Mouse (Mus musculus) heart, embryonic 10.5 days (tissue): ENCODE measurements around the gene Capn12. TPM values are rescaled to one million over a fixed set of nuclear protein-coding genes. Genes with fewer than 3 reads are reported as not detected.
"Not testable (repeated sequence)": the region's sequence is repeated elsewhere in the genome, so short reads cannot be mapped to it uniquely, and the experiment has no call there.

Experiments
- DNase-seq: peaks from one replicate; pipeline ENCODE4 v3.0.0-alpha.2; 2017; ENCODE audit warnings: low spot score
- H3K27ac ChIP-seq: fragments of 300-500 bp; sonication (generic); 2 replicates; pipeline ENCODE4 v1.5.1; 2016; ENCODE audit warnings: mild to moderate bottlenecking
- H3K27me3 ChIP-seq: fragments of 300-500 bp; sonication (generic); 2 replicates; pipeline ENCODE4 v1.6.1; 2016; ENCODE audit warnings: mild to moderate bottlenecking; ENCODE audit not compliant: poor library complexity, insufficient read depth, severe bottlenecking
- H3K36me3 ChIP-seq: fragments of 300-500 bp; sonication (generic); 2 replicates; pipeline ENCODE4 v1.6.1; 2016; ENCODE audit warnings: mild to moderate bottlenecking, moderate library complexity
- H3K4me1 ChIP-seq: fragments of 300-500 bp; sonication (generic); 2 replicates; pipeline ENCODE4 v1.6.1; 2016; ENCODE audit warnings: mild to moderate bottlenecking
- H3K4me3 ChIP-seq: fragments of 300-500 bp; sonication (generic); 2 replicates; pipeline ENCODE4 v1.5.1; 2016; ENCODE audit warnings: mild to moderate bottlenecking, moderate library complexity
- H3K9me3 ChIP-seq: fragments of 300-500 bp; sonication (generic); 2 replicates; pipeline ENCODE4 v1.6.1; 2016; ENCODE audit warnings: mild to moderate bottlenecking, moderate library complexity
- WGBS: fragments of 180-500 bp; shearing (Covaris S2); methylation state at CpG from one replicate; pipeline ENCODE4 v1.1.7; 2016; 5-methylcytosine and 5-hydroxymethylcytosine counted together
- polyA plus RNA-seq: library from polyadenylated mRNA; unstranded; fragments of >200 nt; fragmentation: Nextera tagmentation; extraction: Ambion mirVana; gene quantifications from 2 replicates; pipeline ENCODE4 v1.2.1, GENCODE M21; 2016

Capn12 gene
- polyA plus RNA-seq, 1 experiment from 2014 or later, result 0.20 TPM

- not testable (repeated sequence) for H3K9me3 ChIP-seq, H3K4me3 ChIP-seq, H3K36me3 ChIP-seq, H3K4me1 ChIP-seq, H3K27ac ChIP-seq, DNase-seq
- WGBS, result 91% methylated on average over 3 of the region's 4 CpGs
- H3K27me3 ChIP-seq, result peaks cover 47% of the 10 kb centered on the region
These were observed 2.5 kb downstream of the Capn12 start for GRCm38 (mm10) chr7:28883704-28884103.

- WGBS, result 13% methylated on average over 14 of the region's 14 CpGs
- Histone ChIP-seq H3K4me3 (0 out of 2 replicates have a peak overlapping the region, but pooled peaks have one; percentile 2), H3K36me3 (peaks cover 20% of the 10 kb centered on the region), H3K27ac (no peak overlapping the region), H3K4me1 (peaks cover 19% of the 10 kb centered on the region), H3K27me3 (peaks cover 61% of the 10 kb centered on the region), H3K9me3 (no peaks in the 10 kb centered on the region)
- DNase-seq, result no peak
These were observed 5.3 kb downstream of the Capn12 start for GRCm38 (mm10) chr7:28886486-28886885.

DNA sequence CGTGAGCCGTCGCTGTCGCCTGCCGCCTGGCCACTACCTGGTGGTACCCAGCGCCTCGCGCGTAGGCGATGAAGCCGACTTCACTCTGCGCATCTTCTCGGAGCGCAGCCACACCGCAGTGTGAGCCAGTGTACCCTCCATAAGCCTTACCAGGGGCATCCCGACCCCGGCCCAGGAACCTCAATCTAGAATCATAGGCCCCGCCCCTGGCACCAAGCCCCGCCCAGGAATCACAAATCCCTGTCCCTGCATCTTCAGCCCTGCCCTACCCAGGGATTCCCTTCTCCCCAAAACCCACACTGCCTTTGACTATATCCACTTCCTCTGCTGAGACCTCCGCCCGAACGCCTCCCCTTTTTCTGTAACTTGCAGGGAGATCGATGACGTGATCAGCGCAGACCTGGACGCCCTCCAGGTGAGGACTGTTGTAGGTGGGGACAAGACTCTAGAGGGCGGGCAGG, 7.5 kb downstream of the Capn12 start:
- H3K4me3 ChIP-seq, result peak overlapping the region; percentile 54
- no peak for DNase-seq
- H3K4me1 ChIP-seq, result peaks cover 20% of the 10 kb centered on the region
- H3K27ac ChIP-seq, result peak overlapping the region; percentile 12; the same call in 1 of the 2 replicates
- WGBS, result 3% methylated on average over 27 of the region's 27 CpGs
- no peaks in the 10 kb centered on the region for H3K9me3 ChIP-seq
- H3K36me3 ChIP-seq, result peaks cover 41% of the 10 kb centered on the region
- H3K27me3 ChIP-seq, result peaks cover 60% of the 10 kb centered on the region

- H3K9me3 ChIP-seq, result no peaks in the 10 kb centered on the region
- 97% methylated on average over 17 of the region's 17 CpGs for WGBS
- H3K4me3 ChIP-seq, result no peak overlapping the region
- peaks cover 48% of the 10 kb centered on the region for H3K4me1 ChIP-seq
- H3K27me3 ChIP-seq, result peaks cover 34% of the 10 kb centered on the region
- no peak for DNase-seq
- no peak overlapping the region for H3K27ac ChIP-seq
- H3K36me3 ChIP-seq, result peaks cover 80% of the 10 kb centered on the region
These were observed 11.4 kb downstream of the Capn12 start for GRCm38 (mm10) chr7:28892601-28893000.

- Histone ChIP-seq H3K4me1 (peaks cover 46% of the 10 kb centered on the region), H3K27ac (peak overlapping the region; percentile 82), H3K9me3 (no peaks in the 10 kb centered on the region), H3K4me3 (no peak overlapping the region), H3K27me3 (peaks cover 23% of the 10 kb centered on the region), H3K36me3 (peaks cover 91% of the 10 kb centered on the region)
- WGBS, result 28% methylated on average over 7 of the region's 7 CpGs
- DNase-seq, result peak; percentile 93
These were observed 12.5 kb downstream of the Capn12 start for GRCm38 (mm10) chr7:28893643-28894265.

DNA sequence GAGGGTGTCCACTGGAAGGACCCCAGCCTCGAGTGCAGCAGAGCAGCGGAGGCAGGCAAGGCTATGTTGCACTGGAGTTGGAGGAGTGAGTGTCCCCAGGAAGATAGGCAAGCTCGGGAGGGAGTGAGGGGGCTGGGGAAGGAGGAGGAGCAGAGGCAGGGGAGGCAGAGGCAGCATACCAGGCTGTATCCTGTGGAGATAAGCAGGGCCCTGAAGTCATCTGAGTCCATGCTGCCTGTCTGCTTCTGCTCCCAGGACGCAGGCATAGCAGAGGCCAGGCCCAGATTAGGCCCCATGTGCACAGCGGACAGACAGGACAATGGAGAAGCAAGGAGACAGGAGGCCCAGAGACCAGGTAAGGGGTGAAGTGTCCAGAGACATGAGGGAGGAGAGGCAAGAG, 13.7 kb downstream of the Capn12 start:
- Histone ChIP-seq H3K27me3 (peaks cover 11% of the 10 kb centered on the region), H3K27ac (peak overlapping the region; percentile 82), H3K36me3 (peaks cover 98% of the 10 kb centered on the region), H3K9me3 (no peaks in the 10 kb centered on the region), H3K4me3 (peak overlapping the region; percentile 35), H3K4me1 (peaks cover 34% of the 10 kb centered on the region)
- peak; percentile 94 for DNase-seq
- WGBS, result 21% methylated on average over 5 of the region's 5 CpGs

DNA sequence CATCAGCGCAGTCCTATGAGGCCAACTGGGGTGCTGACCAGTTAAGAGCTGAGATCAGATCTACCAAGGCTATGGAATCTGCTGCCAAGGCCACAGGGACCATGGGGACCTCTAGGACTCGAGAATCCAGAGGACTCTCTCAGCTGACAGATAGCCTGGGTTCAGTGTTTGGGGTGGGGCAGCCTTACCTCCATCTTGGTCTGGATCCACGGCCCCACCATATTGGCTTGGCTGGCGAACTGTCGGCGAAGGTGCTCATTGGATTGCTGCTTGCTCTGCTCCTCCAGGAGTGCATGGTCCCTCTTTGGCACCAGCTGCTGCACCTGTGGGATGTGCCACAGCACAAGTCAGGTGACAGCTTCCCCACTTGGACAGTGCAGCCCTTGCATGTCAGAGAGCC, 16.4 kb downstream of the Capn12 start:
- Histone ChIP-seq H3K9me3 (no peaks in the 10 kb centered on the region), H3K4me3 (no peak overlapping the region), H3K36me3 (peaks cover 98% of the 10 kb centered on the region), H3K4me1 (peaks cover 49% of the 10 kb centered on the region), H3K27ac (no peak overlapping the region), H3K27me3 (no peaks in the 10 kb centered on the region)
- WGBS, result 90% methylated on average over 6 of the region's 6 CpGs
- no peak for DNase-seq

- Histone ChIP-seq H3K27me3 (no peaks in the 10 kb centered on the region), H3K27ac (no peak overlapping the region), H3K4me1 (peaks cover 46% of the 10 kb centered on the region), H3K4me3 (no peak overlapping the region), H3K9me3 (no peaks in the 10 kb centered on the region), H3K36me3 (peaks cover 99% of the 10 kb centered on the region)
- no peak for DNase-seq
- 88% methylated on average over 4 of the region's 4 CpGs for WGBS
These were observed 18.8 kb downstream of the Capn12 start for GRCm38 (mm10) chr7:28899972-28900371.

DNA sequence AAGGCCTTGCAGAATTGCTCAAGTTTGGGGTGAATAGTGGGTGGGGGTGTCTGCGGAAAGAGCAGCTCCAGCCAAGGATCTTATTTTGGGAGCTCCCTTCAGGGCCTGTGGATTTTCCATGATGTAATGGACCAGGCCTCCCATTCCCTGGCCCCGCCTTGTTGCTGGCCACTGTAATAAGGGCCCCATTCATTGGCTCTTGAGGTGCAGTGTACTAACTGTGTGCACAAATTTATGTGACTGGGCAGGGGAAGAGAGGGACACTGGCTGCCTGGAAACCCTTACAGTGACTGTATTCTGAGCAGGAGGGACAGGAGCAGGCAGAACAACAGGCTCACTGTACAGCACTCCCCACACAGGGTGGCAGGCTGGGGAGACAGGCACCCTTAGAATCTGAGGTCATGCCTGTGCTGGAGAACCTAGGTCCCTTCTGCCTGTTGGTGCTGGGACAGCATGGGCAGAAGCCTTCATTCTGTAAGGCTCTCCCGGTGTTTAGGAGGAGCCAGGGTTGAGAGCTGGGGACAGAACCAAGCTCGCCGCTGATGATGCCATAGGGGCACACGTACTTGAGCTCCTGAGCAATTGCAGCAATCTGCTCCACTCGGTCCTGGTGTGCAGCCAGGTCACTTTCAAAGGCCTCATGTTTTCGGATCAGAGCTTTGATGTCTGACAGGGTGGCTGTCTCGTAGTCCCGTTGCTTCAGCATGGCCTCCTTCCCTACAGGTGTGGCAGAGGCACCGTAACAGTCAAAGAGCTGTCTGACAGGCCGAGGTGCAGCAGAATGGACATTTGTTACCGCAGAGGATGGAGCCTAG, 20.3 kb downstream of the Capn12 start:
- Histone ChIP-seq H3K36me3 (peaks cover 99% of the 10 kb centered on the region), H3K27me3 (no peaks in the 10 kb centered on the region), H3K9me3 (no peaks in the 10 kb centered on the region), H3K4me3 (no peak overlapping the region), H3K27ac (peak overlapping the region; percentile 78), H3K4me1 (peaks cover 33% of the 10 kb centered on the region)
- WGBS, result 82% methylated on average over 13 of the region's 13 CpGs
- DNase-seq, result peak; percentile 82

DNA sequence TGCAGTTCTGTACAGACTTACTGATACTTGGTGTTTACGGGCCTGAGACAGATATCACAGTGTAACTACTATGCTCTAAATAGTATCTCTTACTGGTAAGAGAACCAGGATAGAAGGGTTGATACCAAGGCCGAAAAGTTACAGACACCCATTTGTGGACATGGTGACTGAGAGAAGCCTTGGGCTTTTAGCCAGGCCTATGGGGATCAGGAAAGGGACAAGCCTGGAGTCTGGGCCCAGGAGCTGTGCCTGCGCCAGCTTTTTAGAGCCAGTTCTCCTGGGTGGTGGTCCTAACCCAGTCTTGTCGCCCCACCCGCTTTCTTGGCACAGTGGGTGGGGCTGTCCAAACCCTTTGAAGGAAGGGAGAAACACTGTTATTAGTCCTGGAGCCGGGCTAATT, 21.0 kb downstream of the Capn12 start:
- H3K27ac ChIP-seq, result peak overlapping the region; percentile 78; the same call in 1 of the 2 replicates

DNA sequence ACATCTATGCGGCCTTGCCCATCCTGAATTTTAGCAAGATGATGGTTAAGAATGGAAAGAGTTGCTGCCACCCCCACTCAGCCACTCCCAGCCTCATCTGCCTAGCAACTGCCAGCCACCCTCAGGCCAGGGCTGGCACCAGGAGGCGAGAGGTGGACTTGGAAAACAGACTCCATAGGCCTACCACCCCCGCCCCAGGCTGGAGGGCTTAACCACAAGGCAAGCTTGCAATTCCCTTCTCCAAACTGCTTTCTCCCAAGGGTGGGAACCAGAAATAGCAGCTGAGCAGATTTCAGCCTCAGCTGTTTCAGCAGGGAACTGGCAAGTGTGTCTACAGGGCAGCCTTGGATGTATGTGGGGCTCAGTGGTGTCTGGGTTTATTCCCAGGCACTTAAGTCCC, 21.6 kb downstream of the Capn12 start:
- peaks cover 29% of the 10 kb centered on the region for H3K4me1 ChIP-seq
- H3K27ac ChIP-seq, result peak overlapping the region; percentile 42; the same call in 1 of the 2 replicates
- WGBS, result 92% methylated on average over 3 of the region's 3 CpGs
- no peak for DNase-seq
- H3K9me3 ChIP-seq, result no peaks in the 10 kb centered on the region
- H3K4me3 ChIP-seq, result no peak overlapping the region
- no peaks in the 10 kb centered on the region for H3K27me3 ChIP-seq
- peaks cover 99% of the 10 kb centered on the region for H3K36me3 ChIP-seq

More for the DNA sequence above, 21.0 kb downstream of the Capn12 start:
- no peak for DNase-seq
- Histone ChIP-seq H3K36me3 (peaks cover 99% of the 10 kb centered on the region), H3K9me3 (no peaks in the 10 kb centered on the region), H3K27me3 (no peaks in the 10 kb centered on the region), H3K4me3 (no peak overlapping the region), H3K4me1 (peaks cover 31% of the 10 kb centered on the region)
- WGBS, result 86% methylated on average over 6 of the region's 6 CpGs

GRCm38 (mm10) chr7:28903778-28904177, 22.6 kb downstream of the Capn12 start:
- H3K27ac ChIP-seq, result peak overlapping the region; percentile 43; the same call in 1 of the 2 replicates
- H3K27me3 ChIP-seq, result no peaks in the 10 kb centered on the region
- peaks cover 99% of the 10 kb centered on the region for H3K36me3 ChIP-seq
- peaks cover 28% of the 10 kb centered on the region for H3K4me1 ChIP-seq
- WGBS, result 82% methylated on average over 10 of the region's 10 CpGs
- no peak overlapping the region for H3K4me3 ChIP-seq
- no peak for DNase-seq
- H3K9me3 ChIP-seq, result no peaks in the 10 kb centered on the region

GRCm38 (mm10) chr7:28907195-28907594, 26.0 kb downstream of the Capn12 start:
- Histone ChIP-seq H3K27me3 (no peaks in the 10 kb centered on the region), H3K4me3 (no peak overlapping the region), H3K36me3 (peaks cover 99% of the 10 kb centered on the region), H3K4me1 (peaks cover 23% of the 10 kb centered on the region), H3K27ac (0 out of 2 replicates have a peak overlapping the region, but pooled peaks have one; percentile 30), H3K9me3 (no peaks in the 10 kb centered on the region)
- 95% methylated on average over 5 of the region's 5 CpGs for WGBS
- DNase-seq, result no peak
